Mouse (Mus musculus) liver, adult (tissue): Measurements from ENCODE around the gene Pcbp3.

Source experiments
- GATA4 ChIP-seq: IDR thresholded peaks from 2 replicates; pipeline ENCODE4 v1.6.1; 2014; ENCODE audit warnings: mild to moderate bottlenecking, low read length; ENCODE audit not compliant: insufficient replicate concordance

Pcbp3 gene

GRCm38 (mm10) chr10:76801841-76802499 lies 159.7 kb downstream of the Pcbp3 start:
- no peak for TF ChIP-seq GATA4

GRCm38 (mm10) chr10:76801237-76801641 lies 160.4 kb downstream of the Pcbp3 start:
- no peak for TF ChIP-seq GATA4

GRCm38 (mm10) chr10:76798751-76799585 lies 162.7 kb downstream of the Pcbp3 start:
- no peak for TF ChIP-seq GATA4

GRCm38 (mm10) chr10:76794102-76794501 lies 167.6 kb downstream of the Pcbp3 start:
- TF ChIP-seq GATA4 = no peak

- no peak for TF ChIP-seq GATA4
These were observed 170.2 kb downstream of the Pcbp3 start for GRCm38 (mm10) chr10:76791475-76791874.

GRCm38 (mm10) chr10:76789885-76790284 lies 171.8 kb downstream of the Pcbp3 start:
- TF ChIP-seq GATA4 = no peak

- no peak for TF ChIP-seq GATA4
These were observed 176.4 kb downstream of the Pcbp3 start for GRCm38 (mm10) chr10:76785312-76785711.

- no peak for TF ChIP-seq GATA4
These were observed 182.5 kb downstream of the Pcbp3 start for GRCm38 (mm10) chr10:76779225-76779624.

- TF ChIP-seq GATA4 = no peak
These were observed 190.1 kb downstream of the Pcbp3 start for GRCm38 (mm10) chr10:76771624-76772023.

GRCm38 (mm10) chr10:76771086-76771485 lies 190.6 kb downstream of the Pcbp3 start:
- no peak for TF ChIP-seq GATA4

- no peak for TF ChIP-seq GATA4
These were observed 192.1 kb downstream of the Pcbp3 start for GRCm38 (mm10) chr10:76769581-76769980.

GRCm38 (mm10) chr10:76766196-76766595 lies 195.5 kb downstream of the Pcbp3 start:
- no peak for TF ChIP-seq GATA4

GRCm38 (mm10) chr10:76764927-76765326 lies 196.8 kb downstream of the Pcbp3 start:
- TF ChIP-seq GATA4 = no peak

GRCm38 (mm10) chr10:76763016-76763415 lies 198.7 kb downstream of the Pcbp3 start:
- TF ChIP-seq GATA4 = no peak

GRCm38 (mm10) chr10:76762411-76762810 lies 199.3 kb downstream of the Pcbp3 start:
- no peak for TF ChIP-seq GATA4

GRCm38 (mm10) chr10:76759878-76760277 lies 201.8 kb downstream of the Pcbp3 start:
- TF ChIP-seq GATA4 = no peak

GRCm38 (mm10) chr10:76753640-76754039 lies 208.0 kb downstream of the Pcbp3 start:
- TF ChIP-seq GATA4 = no peak

- TF ChIP-seq GATA4 = no peak
These were observed 224.9 kb downstream of the Pcbp3 start for GRCm38 (mm10) chr10:76736764-76737163.
